11 mouse cellular contexts compared by ENCODE assay signal in the genomic region with DNA sequence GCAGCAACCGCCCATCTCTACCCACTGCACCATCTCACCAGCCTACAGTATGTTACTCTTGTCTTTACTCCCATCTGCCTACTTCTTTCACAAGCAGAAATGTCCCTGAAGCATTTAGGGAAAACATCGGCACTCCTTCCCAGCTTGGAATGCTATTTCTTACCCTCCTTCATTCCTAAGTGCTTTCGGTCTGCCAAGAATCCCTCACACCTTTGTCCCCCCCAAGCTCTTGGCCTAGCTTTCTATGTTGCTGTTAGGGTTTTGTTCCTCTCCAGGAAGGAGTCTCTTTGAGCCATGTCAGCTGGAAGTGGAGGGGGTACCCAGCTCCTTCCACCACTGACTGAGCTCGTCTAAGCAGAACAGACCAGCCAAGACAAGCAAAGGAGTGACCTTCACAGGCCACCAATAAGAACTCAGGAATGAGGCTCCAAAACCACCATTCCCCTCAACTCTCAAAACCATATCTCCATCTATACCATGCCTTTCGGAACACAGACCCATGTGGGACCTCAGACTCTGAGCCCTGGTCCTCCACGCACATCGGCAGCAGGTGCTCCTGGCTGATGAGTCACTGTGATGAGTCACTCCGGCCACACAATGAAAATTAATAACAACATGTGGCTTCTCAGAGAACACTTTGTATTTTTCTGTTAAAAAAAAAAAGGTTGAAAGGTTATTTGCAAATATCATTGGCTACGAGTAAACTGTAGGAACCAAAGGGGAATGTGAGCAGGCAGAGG.
DNase-seq lines count a peak whose midpoint lies in the region; ATAC-seq and TF ChIP-seq lines count a peak whose summit lies in the region.
"Had no signal": no experiment of that assay in that cellular context is flagged by ENCODE, and none has a peak within 500 bp of the region (broad histone marks: within the 10 kb centered on the region; RNA-seq: fewer than 3 reads in every experiment).

No protein-coding gene starts in this region.

- no peak for TF ChIP-seq CTCF in CH12.LX (conservative IDR thresholded peaks at IDR 0.05 in 1 of 2, IDR thresholded peaks at IDR 0.05 in 1 of 2; ENCODE audit: low read depth in 2 of 2, low read length in 2 of 2)
- TF ChIP-seq CTCF in layer of hippocampus, adult 2 months (conservative IDR thresholded peaks at IDR 0.05) = no peak

- no peak overlapping the region for H3K27ac ChIP-seq in CH12.LX (ENCODE audit: insufficient read depth, low read depth)
- H3K27ac ChIP-seq in hindbrain, embryonic 16.5 days (ENCODE audit: low read depth, low read length) = no peak overlapping the region
- H3K27ac ChIP-seq in layer of hippocampus, adult 2 months = no peak overlapping the region

- no peaks in the 10 kb centered on the region for H3K36me3 ChIP-seq in CH12.LX (replicated peaks in 1 of 2; ENCODE audit: control insufficient read depth in 1 of 2, insufficient read depth in 1 of 2, low read length in 1 of 2)
- H3K36me3 ChIP-seq in hindbrain, embryonic 16.5 days (ENCODE audit: control insufficient read depth, insufficient read depth, low read length) = no peaks in the 10 kb centered on the region

- TF ChIP-seq RAD21 in CH12.LX (IDR thresholded peaks at IDR 0.05; ENCODE audit: low read depth, low read length) = no peak

- DNase-seq in cerebellum, adult 9-11 months = peak; percentile 30
- DNase-seq in cerebellum, postnatal 10 days = no peak
- peak; percentile 13 for DNase-seq in kidney, postnatal 10 days
- no peak for DNase-seq in kidney, adult 18-20 months
- DNase-seq in CH12.LX (ENCODE audit: extremely low read depth) = peak; percentile 34
- peak; percentile 23 for DNase-seq in lung, postnatal 25 days (ENCODE audit: low spot score)
- DNase-seq in layer of hippocampus, adult 2 months (ENCODE audit: low spot score in 2 of 2) = no peak
- DNase-seq: gastrocnemius, postnatal 25 days; heart, postnatal 36 days; thymus, postnatal 25 days had no signal

- WGBS in hindbrain, embryonic 16.5 days = 88% methylated on average over 9 of the region's 9 CpGs

- no peak for TF ChIP-seq POLR2A in CH12.LX (IDR thresholded peaks at IDR 0.05; ENCODE audit: low read depth, low read length)

- no peaks in the 10 kb centered on the region for H3K79me2 ChIP-seq in CH12.LX (replicated peaks; ENCODE audit: control insufficient read depth, extremely low read depth, insufficient read depth, poor library complexity, severe bottlenecking)

- in situ Hi-C loops in CH12.LX (cut with MboI; ENCODE audit: low pct_ligation_motif_present, low pct_unique_long_range_greater_than_20kb, low sequenced_read_pairs) = no loop called here

- ATAC-seq in hindbrain, embryonic 16.5 days = no peak

- H3K9me3 ChIP-seq in CH12.LX (replicated peaks; ENCODE audit: low read length) = no peaks in the 10 kb centered on the region
- H3K9me3 ChIP-seq in hindbrain, embryonic 16.5 days (ENCODE audit: control insufficient read depth, low read length) = no peaks in the 10 kb centered on the region

- H3K27me3 ChIP-seq in CH12.LX (replicated peaks) = no peaks in the 10 kb centered on the region
- H3K27me3 ChIP-seq in hindbrain, embryonic 16.5 days (replicated peaks; ENCODE audit: control insufficient read depth, insufficient read depth, low read length) = no peaks in the 10 kb centered on the region

- dilution Hi-C loops in CH12.LX (cut with MboI; ENCODE audit: extremely low pct_ligation_motif_present, extremely low pct_unique_long_range_greater_than_20kb, low sequenced_read_pairs) = no loop called here

- H3K9ac ChIP-seq in CH12.LX (ENCODE audit: insufficient read depth, low read depth) = no peak overlapping the region
- H3K9ac ChIP-seq in hindbrain, embryonic 16.5 days (ENCODE audit: low read depth, low read length) = no peak overlapping the region

- TF ChIP-seq EP300 in CH12.LX (IDR thresholded peaks at IDR 0.05; ENCODE audit: low read length) = no peak; the same call in 1 of the 2 replicates

- H3K4me3 ChIP-seq in CH12.LX (replicated peaks in 1 of 3; ENCODE audit: low read depth in 2 of 3, low read length in 2 of 3, poor library complexity in 1 of 3) = no peak overlapping the region
- no peak overlapping the region for H3K4me3 ChIP-seq in hindbrain, embryonic 16.5 days (ENCODE audit: low read length)
- no peak overlapping the region for H3K4me3 ChIP-seq in layer of hippocampus, adult 2 months

- peaks cover 0 to 11% of the 10 kb centered on the region in 2 experiments; a peak in 2 of 4 replicates for H3K4me1 ChIP-seq in CH12.LX (ENCODE audit: control insufficient read depth in 1 of 2, insufficient read depth in 2 of 2)
- no peaks in the 10 kb centered on the region for H3K4me1 ChIP-seq in hindbrain, embryonic 16.5 days (ENCODE audit: control insufficient read depth, insufficient read depth, low read depth, low read length)

- no peak overlapping the region for H3K4me2 ChIP-seq in CH12.LX (ENCODE audit: insufficient read depth, low read depth, poor library complexity, severe bottlenecking)
- no peak overlapping the region for H3K4me2 ChIP-seq in hindbrain, embryonic 16.5 days (ENCODE audit: low read length)

TF ChIP-seq in CH12.LX, 34 proteins besides CTCF, POLR2A, EP300 and RAD21:
- TF ChIP-seq E2F4 (IDR thresholded peaks at IDR 0.05; ENCODE audit: insufficient replicate concordance, low read depth, low read length) = no peak
- TF ChIP-seq TBP (conservative IDR thresholded peaks at IDR 0.05; ENCODE audit: low read depth, low read length) = no peak
- TF ChIP-seq MAX (IDR thresholded peaks at IDR 0.05; ENCODE audit: low read length) = no peak
- no peak for TF ChIP-seq ZKSCAN1 (IDR thresholded peaks at IDR 0.05; ENCODE audit: borderline replicate concordance, low read depth, low read length)
- no peak for TF ChIP-seq ELF1 (IDR thresholded peaks at IDR 0.05; ENCODE audit: low read depth, low read length)
- 0 out of 2 replicates have a peak, but pooled peaks have one; percentile 29 for TF ChIP-seq JUND (conservative IDR thresholded peaks at IDR 0.05; ENCODE audit: low read depth, low read length)
- no peak for TF ChIP-seq SMC3 (IDR thresholded peaks at IDR 0.05; ENCODE audit: low read depth, low read length)
- TF ChIP-seq HCFC1 (IDR thresholded peaks at IDR 0.05; ENCODE audit: low read depth, low read length) = no peak
- TF ChIP-seq RCOR1 (conservative IDR thresholded peaks at IDR 0.05; ENCODE audit: low read depth, low read length) = no peak
- TF ChIP-seq ETS1 (conservative IDR thresholded peaks at IDR 0.05; ENCODE audit: low read depth, low read length) = peak; percentile 35; the same call in 1 of the 2 replicates
- no peak for TF ChIP-seq PAX5 (IDR thresholded peaks at IDR 0.05; ENCODE audit: low read length)
- no peak for TF ChIP-seq UBTF (IDR thresholded peaks at IDR 0.05; ENCODE audit: low read depth, low read length)
- no peak for TF ChIP-seq CHD1 (IDR thresholded peaks at IDR 0.05; ENCODE audit: low read depth, low read length)
- TF ChIP-seq USF2 (conservative IDR thresholded peaks at IDR 0.05; ENCODE audit: low read depth, low read length) = no peak
- TF ChIP-seq ZNF384 (IDR thresholded peaks at IDR 0.05; ENCODE audit: low read depth, low read length) = no peak
- TF ChIP-seq MAFK (IDR thresholded peaks at IDR 0.05; ENCODE audit: insufficient replicate concordance, low read length) = no peak
- no peak for TF ChIP-seq ZMIZ1 (IDR thresholded peaks at IDR 0.05; ENCODE audit: low read depth, low read length)
- TF ChIP-seq JUN (IDR thresholded peaks at IDR 0.05; ENCODE audit: insufficient read depth, low read depth, low read length) = no peak
- TF ChIP-seq BHLHE40 (IDR thresholded peaks at IDR 0.05; ENCODE audit: low read depth, low read length) = 0 out of 2 replicates have a peak, but pooled peaks have one; percentile 18
- no peak for TF ChIP-seq NELFE (IDR thresholded peaks at IDR 0.05; ENCODE audit: low read depth, low read length)

Comparison
In these comparisons a context has a peak if more than half of its experiments do, and no peak if none do; other contexts are left out.
1. DNase-seq: peak in cerebellum, adult 9-11 months (single experiment), kidney, postnatal 10 days (single experiment), CH12.LX (single experiment) and lung, postnatal 25 days (single experiment); none in cerebellum, postnatal 10 days (0 of 2), kidney, adult 18-20 months (single experiment) and layer of hippocampus, adult 2 months (0 of 2).